Mouse (Mus musculus) kidney, adult 2 months (tissue): Measurements from ENCODE around the gene Rin3. TPM values are rescaled to one million over a fixed set of nuclear protein-coding genes. Genes with fewer than 3 reads are reported as not detected.

Source experiments
- DNase-seq: peaks from one replicate; pipeline ENCODE4 v3.0.0; 2021
- H3K27ac ChIP-seq: fragments of 200-500 bp; 2 replicates; pipeline ENCODE4 v1.5.1; 2012; ENCODE audit warnings: low read depth, low read length, control low read depth, inconsistent platforms; ENCODE audit not compliant: insufficient read depth
- H3K27me3 ChIP-seq: fragments of 200-500 bp; replicated peaks from 2 replicates; pipeline ENCODE4 v1.6.1; 2012; ENCODE audit warnings: mild to moderate bottlenecking, moderate library complexity, low read length, inconsistent platforms; ENCODE audit not compliant: control insufficient read depth, insufficient read depth
- H3K36me3 ChIP-seq: fragments of 200-500 bp; 2 replicates; pipeline ENCODE4 v1.6.1; 2012; ENCODE audit warnings: mild to moderate bottlenecking, moderate library complexity, low read length, inconsistent platforms; ENCODE audit not compliant: control insufficient read depth, insufficient read depth
- H3K4me1 ChIP-seq: fragments of 200-500 bp; 2 replicates; pipeline ENCODE4 v1.6.1; 2011; ENCODE audit warnings: low read length; ENCODE audit not compliant: control insufficient read depth, insufficient read depth
- H3K4me3 ChIP-seq: fragments of 200-500 bp; 2 replicates; pipeline ENCODE4 v1.5.1; 2011; ENCODE audit warnings: mild to moderate bottlenecking, low read depth, low read length, control low read depth; ENCODE audit not compliant: insufficient read depth
- CTCF ChIP-seq: fragments of 200-500 bp; conservative IDR thresholded peaks from 2 replicates; pipeline ENCODE4 v1.5.1; 2011; ENCODE audit warnings: low read depth, mild to moderate bottlenecking, control low read depth, low read length, moderate library complexity, mixed read lengths; ENCODE audit not compliant: insufficient read depth, insufficient read length
- POLR2A ChIP-seq: fragments of 200-500 bp; IDR thresholded peaks from one replicate; pipeline ENCODE4 v1.6.1; 2011; ENCODE audit warnings: low read depth, low read length, control low read depth
- WGBS: fragments of 180-500 bp; shearing (Covaris S2); methylation state at CpG from one replicate; pipeline ENCODE4 v1.1.7; 2018; 5-methylcytosine and 5-hydroxymethylcytosine counted together
- polyA plus RNA-seq: library from polyadenylated mRNA; depleted of rRNA; stranded (reverse); fragments of >200 nt; gene quantifications from 2 replicates; pipeline ENCODE4 v1.2.3, GENCODE M21; 2012

Rin3 gene
- polyA plus RNA-seq, 1 experiment: 15.4 TPM

- H3K4me3 ChIP-seq: no peak overlapping the region
- TF ChIP-seq CTCF (no peak), POLR2A (no peak)
- H3K4me1 ChIP-seq: peaks cover 4% of the 10 kb centered on the region; the same call in 1 of the 2 replicates
- DNase-seq: no peak
- no peaks in the 10 kb centered on the region; the same call in 1 of the 2 replicates for H3K36me3 ChIP-seq
- H3K27ac ChIP-seq: no peak overlapping the region
- H3K27me3 ChIP-seq: no peaks in the 10 kb centered on the region
- WGBS: 71% methylated on average over 4 of the region's 4 CpGs
These were observed 45.2 kb downstream of the Rin3 start for GRCm38 (mm10) chr12:102328090-102328489.

GRCm38 (mm10) chr12:102330188-102330587, 47.3 kb downstream of the Rin3 start:
- DNase-seq: no peak
- Histone ChIP-seq H3K4me1 (peaks cover 4% of the 10 kb centered on the region; the same call in 1 of the 2 replicates), H3K27me3 (no peaks in the 10 kb centered on the region), H3K4me3 (no peak overlapping the region), H3K36me3 (no peaks in the 10 kb centered on the region; the same call in 1 of the 2 replicates), H3K27ac (no peak overlapping the region)
- no peak for TF ChIP-seq CTCF
- TF ChIP-seq POLR2A: no peak
- 95% methylated on average over 4 of the region's 4 CpGs for WGBS

DNA sequence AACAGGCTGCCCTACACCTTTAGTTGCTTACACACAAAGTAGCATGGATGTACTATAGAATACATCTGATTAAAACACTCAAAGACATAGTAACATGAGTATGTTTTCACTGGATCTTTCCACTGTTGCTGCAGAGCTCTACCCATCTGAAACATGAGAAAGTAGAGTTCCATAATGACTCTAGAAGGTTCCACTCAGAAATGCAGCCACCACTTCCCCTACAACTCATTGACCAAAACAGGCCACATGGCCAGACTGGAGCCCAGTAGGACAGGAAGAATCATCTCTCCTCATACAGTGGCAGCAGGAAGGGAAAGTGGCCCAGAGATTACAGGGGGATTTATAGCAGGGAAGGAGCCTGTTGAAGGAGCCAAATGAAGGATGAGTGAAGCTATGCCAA, 47.9 kb downstream of the Rin3 start:
- Histone ChIP-seq H3K4me1 (peaks cover 4% of the 10 kb centered on the region; the same call in 1 of the 2 replicates), H3K36me3 (no peaks in the 10 kb centered on the region; the same call in 1 of the 2 replicates), H3K27me3 (no peaks in the 10 kb centered on the region), H3K27ac (no peak overlapping the region), H3K4me3 (no peak overlapping the region)
- peak; percentile 19 for DNase-seq
- TF ChIP-seq CTCF (0 out of 2 replicates have a peak, but pooled peaks have one; percentile 12), POLR2A (no peak)

GRCm38 (mm10) chr12:102333101-102333500, 50.3 kb downstream of the Rin3 start:
- Histone ChIP-seq H3K4me3 (no peak overlapping the region), H3K27ac (no peak overlapping the region), H3K36me3 (no peaks in the 10 kb centered on the region), H3K4me1 (no peaks in the 10 kb centered on the region), H3K27me3 (no peaks in the 10 kb centered on the region)
- no peak for TF ChIP-seq POLR2A
- no peak for TF ChIP-seq CTCF
- no peak for DNase-seq
- 90% methylated on average over 2 of the region's 2 CpGs for WGBS

DNA sequence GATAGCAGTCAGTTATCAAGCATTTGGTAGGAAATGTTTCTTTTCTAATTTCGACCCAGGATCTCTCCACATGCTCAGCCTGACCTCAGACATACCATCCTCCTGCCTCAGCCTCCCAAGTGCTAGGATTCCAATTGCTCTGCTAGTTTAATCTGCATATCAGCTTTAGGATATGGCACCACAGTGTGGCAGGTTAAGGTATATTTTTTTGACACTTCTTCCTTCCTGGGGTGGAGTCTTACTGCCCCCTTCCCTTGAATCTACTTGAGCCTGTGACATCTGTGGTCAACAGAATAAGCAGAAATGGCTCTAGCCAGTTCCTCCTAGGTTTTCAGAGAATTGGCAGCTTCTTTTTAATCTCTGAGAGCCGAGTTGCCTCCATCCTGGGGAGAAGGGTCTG, 56.2 kb downstream of the Rin3 start:
- WGBS: 73% methylated on average over 2 of the region's 2 CpGs
- no peaks in the 10 kb centered on the region for H3K36me3 ChIP-seq
- H3K4me1 ChIP-seq: no peaks in the 10 kb centered on the region
- no peaks in the 10 kb centered on the region for H3K27me3 ChIP-seq
- no peak overlapping the region for H3K27ac ChIP-seq
- TF ChIP-seq CTCF (0 out of 2 replicates have a peak, but pooled peaks have one; percentile 1), POLR2A (no peak)
- H3K4me3 ChIP-seq: no peak overlapping the region
- peak; percentile 27 for DNase-seq

DNA sequence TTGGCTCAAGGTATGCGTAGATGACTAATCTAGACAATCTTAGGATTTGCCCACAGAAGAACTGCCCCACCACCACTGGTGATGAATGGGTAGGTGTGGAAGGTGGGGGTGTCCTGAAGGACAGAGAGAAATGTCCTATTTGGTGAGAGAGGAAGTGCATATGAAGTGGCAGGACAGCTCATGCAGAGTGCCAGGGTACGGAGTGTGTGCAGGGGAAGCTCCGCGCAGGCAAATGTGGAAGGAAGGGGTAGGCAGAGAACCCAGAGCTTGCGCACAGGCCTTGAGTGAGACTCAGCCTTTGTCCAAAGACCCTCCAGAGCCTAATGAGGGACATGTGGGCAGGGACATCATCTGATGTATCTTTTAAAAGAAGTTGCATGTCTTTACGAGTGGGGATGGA, 57.6 kb downstream of the Rin3 start:
- DNase-seq: no peak
- H3K4me3 ChIP-seq: no peak overlapping the region
- no peaks in the 10 kb centered on the region for H3K36me3 ChIP-seq
- no peak overlapping the region for H3K27ac ChIP-seq
- 96% methylated on average over 6 of the region's 6 CpGs for WGBS
- no peaks in the 10 kb centered on the region for H3K4me1 ChIP-seq
- no peaks in the 10 kb centered on the region for H3K27me3 ChIP-seq
- TF ChIP-seq CTCF (no peak), POLR2A (no peak)

GRCm38 (mm10) chr12:102342147-102342546, 59.3 kb downstream of the Rin3 start:
- WGBS: 51% methylated on average over 2 of the region's 2 CpGs
- no peak overlapping the region for H3K27ac ChIP-seq
- no peaks in the 10 kb centered on the region for H3K4me1 ChIP-seq
- DNase-seq: no peak
- no peak overlapping the region for H3K4me3 ChIP-seq
- TF ChIP-seq CTCF: no peak
- no peak for TF ChIP-seq POLR2A
- H3K27me3 ChIP-seq: no peaks in the 10 kb centered on the region
- no peaks in the 10 kb centered on the region for H3K36me3 ChIP-seq
